Mouse (Mus musculus) ES-E14 (cell line): ENCODE measurements around the gene Pcsk5. TPM values are rescaled to one million over a fixed set of nuclear protein-coding genes. Genes with fewer than 3 reads are reported as not detected.

ENCODE experiments used
- DNase-seq: peaks from one replicate; pipeline ENCODE4 v3.0.0-alpha.2; 2013; ENCODE audit warnings: low read depth, low spot score
- H3K27ac ChIP-seq: 2 replicates; pipeline ENCODE4 v1.5.1; 2012; ENCODE audit warnings: low read depth, mild to moderate bottlenecking, low read length, moderate library complexity, mixed read lengths; ENCODE audit not compliant: poor library complexity, insufficient read depth, severe bottlenecking
- H3K36me3 ChIP-seq: 2 replicates; pipeline ENCODE4 v1.6.1; 2012; ENCODE audit warnings: mild to moderate bottlenecking, low read length, moderate library complexity, mixed read lengths; ENCODE audit not compliant: control insufficient read depth, poor library complexity, insufficient read depth, severe bottlenecking
- H3K4me1 ChIP-seq, 2 experiments: fragments of 150-350 bp in 1 of 2; sonication (generic) in 1 of 2; 2 replicates each; pipeline ENCODE4 v1.6.1; 2012; ENCODE audit warnings: low read length in 2 of 2, mild to moderate bottlenecking in 1 of 2, mixed read lengths in 1 of 2; ENCODE audit not compliant: control insufficient read depth in 2 of 2, insufficient read depth in 2 of 2, poor library complexity in 1 of 2
- H3K4me3 ChIP-seq, 2 experiments: fragments of 150-350 bp in 1 of 2; sonication (generic) in 1 of 2; 2 replicates each; pipeline ENCODE4 v1.5.1; 2012; ENCODE audit warnings: low read length in 2 of 2, low read depth in 1 of 2, mild to moderate bottlenecking in 1 of 2, mixed read lengths in 1 of 2; ENCODE audit not compliant: insufficient read depth in 1 of 2, poor library complexity in 1 of 2, severe bottlenecking in 1 of 2
- H3K9ac ChIP-seq: 2 replicates; pipeline ENCODE4 v1.6.1; 2012; ENCODE audit warnings: low read depth, mild to moderate bottlenecking, low read length, mixed read lengths; ENCODE audit not compliant: poor library complexity, insufficient read depth, severe bottlenecking
- H3K9me3 ChIP-seq: fragments of 150-350 bp; sonication (generic); 2 replicates; pipeline ENCODE4 v1.6.1; 2012; ENCODE audit warnings: low read depth, mild to moderate bottlenecking, low read length; ENCODE audit not compliant: control insufficient read depth, insufficient read depth
- CHD2 ChIP-seq: IDR thresholded peaks from 2 replicates; pipeline ENCODE4 v1.6.1; 2014; ENCODE audit warnings: mild to moderate bottlenecking, low read depth, low read length, inconsistent platforms
- HCFC1 ChIP-seq: IDR thresholded peaks from 2 replicates; pipeline ENCODE4 v1.6.1; 2012; ENCODE audit warnings: low read length, inconsistent platforms, borderline replicate concordance; ENCODE audit not compliant: insufficient read depth
- MAFK ChIP-seq: IDR thresholded peaks from 2 replicates; pipeline ENCODE4 v1.6.1; 2014; ENCODE audit warnings: mild to moderate bottlenecking, low read depth, low read length, inconsistent platforms; ENCODE audit not compliant: insufficient read depth
- ZC3H11A ChIP-seq: IDR thresholded peaks from 2 replicates; pipeline ENCODE4 v1.6.1; 2012; ENCODE audit warnings: low read depth, mild to moderate bottlenecking, inconsistent platforms, low read length, borderline replicate concordance
- ZNF384 ChIP-seq: IDR thresholded peaks from 2 replicates; pipeline ENCODE4 v1.6.1; 2012; ENCODE audit warnings: low read depth, low read length, inconsistent platforms
- in situ Hi-C, 2 experiments: fragments of 600-800 bp; cut with MboI; formaldehyde crosslinking; loops; one replicate each; pipeline ENCODE4 v1.15.1; 2025; ENCODE audit warnings: low sequenced_read_pairs in 2 of 2, inconsistent platforms in 1 of 2; ENCODE audit not compliant: unreplicated experiment in 2 of 2
- total RNA-seq: library from RNA; depleted of rRNA; stranded (reverse); fragments of 300-350 nt; gene quantifications from 2 replicates; pipeline ENCODE4 v1.2.3, GENCODE M21; 2012

The Pcsk5 gene
- total RNA-seq, 1 experiment, result 1.6 TPM

DNA sequence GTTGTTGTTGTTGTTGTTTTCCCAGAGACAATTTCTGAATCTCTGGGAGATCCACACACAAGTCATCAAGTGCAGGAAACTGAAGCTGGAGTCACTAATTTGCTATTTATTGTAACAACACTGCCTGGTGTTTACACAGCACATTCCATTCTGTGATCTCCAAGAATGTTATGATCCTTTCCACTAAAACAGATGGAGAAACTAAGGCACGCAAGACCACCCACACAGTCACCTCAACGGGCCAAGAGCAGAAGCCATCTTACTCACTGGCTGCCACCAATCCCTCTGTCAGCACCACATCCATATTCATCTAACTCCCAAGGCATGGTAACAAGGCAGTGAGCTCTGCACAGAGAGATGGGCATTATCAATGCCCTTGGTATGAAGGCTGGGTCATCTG, 62.3 kb downstream of the Pcsk5 start:
- no peak for DNase-seq
- H3K4me3 ChIP-seq, result no peak overlapping the region
- in situ Hi-C loops, result no loop called here
- H3K9ac ChIP-seq, result no peak overlapping the region
- H3K9me3 ChIP-seq, result no peaks in the 10 kb centered on the region
- H3K27ac ChIP-seq, result no peak overlapping the region
- TF ChIP-seq ZNF384 (no peak), HCFC1 (no peak), CHD2 (no peak), ZC3H11A (no peak), MAFK (no peak)
- no peaks in the 10 kb centered on the region for H3K4me1 ChIP-seq
- H3K36me3 ChIP-seq, result no peaks in the 10 kb centered on the region

DNA sequence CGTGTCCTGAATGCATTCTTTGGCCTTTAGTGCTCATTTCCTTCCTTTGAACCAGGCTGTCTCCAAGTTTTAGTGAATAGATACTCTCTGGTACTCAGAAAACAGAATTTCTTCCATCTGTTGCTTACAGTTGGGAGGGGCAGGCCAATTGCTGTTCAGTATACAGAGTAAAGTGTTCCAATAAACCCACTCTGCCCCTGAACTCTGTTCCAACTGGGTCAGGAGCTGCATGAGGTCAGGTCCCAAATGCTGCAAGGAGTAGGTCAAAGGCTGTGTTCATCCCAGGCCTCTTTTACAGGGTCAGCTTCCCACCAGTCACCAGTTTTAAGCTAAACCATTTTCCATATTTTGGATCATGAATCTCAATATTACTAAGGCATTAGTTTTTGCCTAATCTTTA, 63.4 kb downstream of the Pcsk5 start:
- Histone ChIP-seq H3K4me1 (no peaks in the 10 kb centered on the region), H3K9me3 (no peaks in the 10 kb centered on the region), H3K9ac (no peak overlapping the region), H3K4me3 (no peak overlapping the region), H3K36me3 (no peaks in the 10 kb centered on the region), H3K27ac (no peak overlapping the region)
- no peak for DNase-seq
- in situ Hi-C loops, result no loop called here
- TF ChIP-seq ZNF384 (no peak), MAFK (no peak), HCFC1 (no peak), CHD2 (no peak), ZC3H11A (no peak)

DNA sequence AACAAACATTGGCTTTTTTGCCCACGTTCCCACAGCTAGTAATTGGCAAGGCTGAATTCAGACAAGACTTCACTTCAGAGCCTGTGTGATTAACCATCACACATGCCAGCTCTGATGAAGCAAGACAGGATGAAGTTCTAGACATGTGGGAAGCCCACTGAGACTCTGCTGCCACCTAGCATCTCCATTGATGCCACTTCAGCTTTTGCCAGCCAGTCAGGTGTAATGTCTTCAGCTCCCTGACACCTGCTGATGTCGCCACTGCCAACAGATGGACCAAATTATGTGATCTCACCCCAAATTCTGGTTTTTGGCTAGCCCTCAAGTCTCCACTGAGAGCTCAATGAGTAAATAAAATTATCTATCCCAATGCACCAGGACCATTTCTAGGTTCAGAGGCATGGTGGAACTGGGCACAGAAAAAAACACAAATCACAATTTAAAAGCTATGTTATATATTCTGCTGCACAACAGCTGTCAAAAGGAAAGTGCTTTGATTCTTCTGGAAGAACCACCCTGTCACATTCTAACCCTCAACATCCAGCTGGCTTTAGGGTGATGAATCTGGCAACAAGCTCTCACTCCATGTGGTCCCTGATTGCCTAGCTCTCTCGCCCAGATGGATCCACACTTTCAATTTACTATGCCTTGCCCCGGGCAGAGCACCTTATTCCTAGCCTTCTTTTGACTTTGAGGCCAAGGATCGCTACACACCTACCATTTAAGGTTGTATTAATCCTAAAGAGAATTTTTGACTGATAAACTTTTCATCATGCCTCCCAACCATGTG, 67.6 kb downstream of the Pcsk5 start:
- H3K36me3 ChIP-seq, result no peaks in the 10 kb centered on the region
- no peaks in the 10 kb centered on the region for H3K4me1 ChIP-seq
- in situ Hi-C loops, result no loop called here
- H3K27ac ChIP-seq, result no peak overlapping the region
- no peak for DNase-seq
- H3K9me3 ChIP-seq, result no peaks in the 10 kb centered on the region
- H3K9ac ChIP-seq, result no peak overlapping the region
- no peak overlapping the region for H3K4me3 ChIP-seq
- no peak for TF ChIP-seq MAFK
- no peak for TF ChIP-seq HCFC1
- no peak for TF ChIP-seq ZNF384
- TF ChIP-seq ZC3H11A, result no peak
- no peak for TF ChIP-seq CHD2

DNA sequence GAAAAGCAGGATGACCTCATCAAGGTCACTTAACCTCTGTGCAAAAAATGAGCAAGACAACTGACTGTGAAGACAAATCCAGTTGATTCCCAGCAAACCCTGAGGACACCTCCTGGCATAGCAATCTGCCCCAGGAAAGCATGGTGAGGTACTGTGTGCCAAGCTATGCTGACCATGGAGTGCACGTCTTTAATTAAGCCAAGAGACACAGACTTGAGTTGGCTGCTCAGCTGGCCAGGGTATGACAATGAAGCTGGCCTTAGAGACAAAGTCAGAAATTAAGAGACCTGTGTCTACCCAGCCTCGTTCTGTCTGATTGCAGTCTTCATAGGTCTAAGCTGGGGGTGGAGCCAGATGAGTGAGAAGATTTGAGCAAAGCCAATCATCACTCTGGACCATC, 72.4 kb downstream of the Pcsk5 start:
- H3K9ac ChIP-seq, result no peak overlapping the region
- no peaks in the 10 kb centered on the region for H3K36me3 ChIP-seq
- no peak overlapping the region for H3K4me3 ChIP-seq
- H3K4me1 ChIP-seq, result no peaks in the 10 kb centered on the region
- no peak overlapping the region for H3K27ac ChIP-seq
- in situ Hi-C loops, result no loop called here
- no peak for DNase-seq
- H3K9me3 ChIP-seq, result no peaks in the 10 kb centered on the region
- TF ChIP-seq ZC3H11A (no peak), CHD2 (no peak), HCFC1 (no peak), ZNF384 (no peak), MAFK (no peak)
